Mouse (Mus musculus) embryonic fibroblast, embryonic 13.5 days (primary cell): ENCODE data around the gene Rasgef1b.

Experiments used
- CTCF ChIP-seq: IDR thresholded peaks from 2 replicates; pipeline ENCODE4 v1.5.1; 2011; ENCODE audit warnings: mild to moderate bottlenecking, control low read depth, low read length, moderate library complexity, borderline replicate concordance; ENCODE audit not compliant: insufficient read depth
- POLR2A ChIP-seq: IDR thresholded peaks from 2 replicates; pipeline ENCODE4 v1.6.1; 2011; ENCODE audit warnings: low read depth, mild to moderate bottlenecking, control low read depth, low read length, moderate library complexity

- TF ChIP-seq CTCF = no peak
- no peak for TF ChIP-seq POLR2A
Measured at GRCm38 (mm10) chr5:99236431-99236830, 492.4 kb downstream of the Rasgef1b start.
